Mouse (Mus musculus): Measurements from ENCODE around the gene Pde7b. TPM values are rescaled to one million over a fixed set of nuclear protein-coding genes. Genes with fewer than 3 reads are reported as not detected.

Gene Pde7b
- polyA plus RNA-seq, 1 experiment, result 1.6 TPM

- no peaks in the 10 kb centered on the region for H3K27me3 ChIP-seq (ENCODE audit: control insufficient read depth, insufficient read depth, low read length)
- H3K27ac ChIP-seq (ENCODE audit: control insufficient read depth, insufficient read depth, low read length), result no peak overlapping the region
- no peaks in the 10 kb centered on the region for H3K36me3 ChIP-seq (ENCODE audit: control insufficient read depth, insufficient read depth, low read length)
- no peak for DNase-seq
- TF ChIP-seq POLR2A (IDR thresholded peaks at IDR 0.05; ENCODE audit: control insufficient read depth, extremely low read depth, insufficient read depth, low read length, poor library complexity) (no peak), CTCF (IDR thresholded peaks at IDR 0.05; ENCODE audit: borderline replicate concordance, control insufficient read depth, extremely low read depth, insufficient read depth, low read length, poor library complexity) (no peak)
- no peaks in the 10 kb centered on the region for H3K4me1 ChIP-seq (replicated peaks; ENCODE audit: control insufficient read depth, insufficient read depth, low read length)
- no peak overlapping the region for H3K4me3 ChIP-seq (ENCODE audit: control insufficient read depth, insufficient read depth, low read length)
- WGBS, result 93% methylated on average over 5 of the region's 5 CpGs
These were observed 63.2 kb downstream of the Pde7b start for GRCm38 (mm10) chr10:20661684-20662083.

GRCm38 (mm10) chr10:20659718-20660117 is 65.2 kb downstream of the Pde7b start:
- H3K27ac ChIP-seq (ENCODE audit: control insufficient read depth, insufficient read depth, low read length), result no peak overlapping the region
- 87% methylated on average over 4 of the region's 4 CpGs for WGBS
- no peak for DNase-seq
- H3K36me3 ChIP-seq (ENCODE audit: control insufficient read depth, insufficient read depth, low read length), result no peaks in the 10 kb centered on the region
- no peak for TF ChIP-seq CTCF (IDR thresholded peaks at IDR 0.05; ENCODE audit: borderline replicate concordance, control insufficient read depth, extremely low read depth, insufficient read depth, low read length, poor library complexity)
- no peak for TF ChIP-seq POLR2A (IDR thresholded peaks at IDR 0.05; ENCODE audit: control insufficient read depth, extremely low read depth, insufficient read depth, low read length, poor library complexity)
- no peak overlapping the region for H3K4me3 ChIP-seq (ENCODE audit: control insufficient read depth, insufficient read depth, low read length)
- H3K4me1 ChIP-seq (replicated peaks; ENCODE audit: control insufficient read depth, insufficient read depth, low read length), result no peaks in the 10 kb centered on the region
- H3K27me3 ChIP-seq (ENCODE audit: control insufficient read depth, insufficient read depth, low read length), result no peaks in the 10 kb centered on the region

GRCm38 (mm10) chr10:20659268-20659667 is 65.6 kb downstream of the Pde7b start:
- TF ChIP-seq CTCF (IDR thresholded peaks at IDR 0.05; ENCODE audit: borderline replicate concordance, control insufficient read depth, extremely low read depth, insufficient read depth, low read length, poor library complexity), result no peak
- TF ChIP-seq POLR2A (IDR thresholded peaks at IDR 0.05; ENCODE audit: control insufficient read depth, extremely low read depth, insufficient read depth, low read length, poor library complexity), result no peak
- Histone ChIP-seq H3K4me1 (replicated peaks; ENCODE audit: control insufficient read depth, insufficient read depth, low read length) (no peaks in the 10 kb centered on the region), H3K4me3 (ENCODE audit: control insufficient read depth, insufficient read depth, low read length) (no peak overlapping the region), H3K36me3 (ENCODE audit: control insufficient read depth, insufficient read depth, low read length) (no peaks in the 10 kb centered on the region), H3K27ac (ENCODE audit: control insufficient read depth, insufficient read depth, low read length) (no peak overlapping the region), H3K27me3 (ENCODE audit: control insufficient read depth, insufficient read depth, low read length) (no peaks in the 10 kb centered on the region)
- WGBS, result 95% methylated on average over 7 of the region's 7 CpGs
- DNase-seq, result no peak

- 94% methylated on average over 7 of the region's 7 CpGs for WGBS
- Histone ChIP-seq H3K27me3 (ENCODE audit: control insufficient read depth, insufficient read depth, low read length) (no peaks in the 10 kb centered on the region), H3K4me3 (ENCODE audit: control insufficient read depth, insufficient read depth, low read length) (no peak overlapping the region), H3K4me1 (replicated peaks; ENCODE audit: control insufficient read depth, insufficient read depth, low read length) (no peaks in the 10 kb centered on the region), H3K36me3 (ENCODE audit: control insufficient read depth, insufficient read depth, low read length) (no peaks in the 10 kb centered on the region), H3K27ac (ENCODE audit: control insufficient read depth, insufficient read depth, low read length) (no peak overlapping the region)
- DNase-seq, result no peak
- no peak for TF ChIP-seq POLR2A (IDR thresholded peaks at IDR 0.05; ENCODE audit: control insufficient read depth, extremely low read depth, insufficient read depth, low read length, poor library complexity)
These were observed 66.2 kb downstream of the Pde7b start for GRCm38 (mm10) chr10:20658716-20659115.

- whole genome bisulfite sequencing, result 94% methylated on average over 12 of the region's 12 CpGs
- H3K27me3 ChIP-seq (ENCODE audit: control insufficient read depth, insufficient read depth, low read length), result no peaks in the 10 kb centered on the region
- no peaks in the 10 kb centered on the region for H3K4me1 ChIP-seq (replicated peaks; ENCODE audit: control insufficient read depth, insufficient read depth, low read length)
- no peak for TF ChIP-seq POLR2A (IDR thresholded peaks at IDR 0.05; ENCODE audit: control insufficient read depth, extremely low read depth, insufficient read depth, low read length, poor library complexity)
- no peak for TF ChIP-seq CTCF (IDR thresholded peaks at IDR 0.05; ENCODE audit: borderline replicate concordance, control insufficient read depth, extremely low read depth, insufficient read depth, low read length, poor library complexity)
- no peak for DNase-seq
- no peaks in the 10 kb centered on the region for H3K36me3 ChIP-seq (ENCODE audit: control insufficient read depth, insufficient read depth, low read length)
- no peak overlapping the region for H3K27ac ChIP-seq (ENCODE audit: control insufficient read depth, insufficient read depth, low read length)
- H3K4me3 ChIP-seq (ENCODE audit: control insufficient read depth, insufficient read depth, low read length), result no peak overlapping the region
These were observed 67.4 kb downstream of the Pde7b start for GRCm38 (mm10) chr10:20657316-20658081.

- no peak overlapping the region for H3K4me3 ChIP-seq (ENCODE audit: control insufficient read depth, insufficient read depth, low read length)
- 94% methylated on average over 6 of the region's 6 CpGs for WGBS
- no peak overlapping the region for H3K27ac ChIP-seq (ENCODE audit: control insufficient read depth, insufficient read depth, low read length)
- no peaks in the 10 kb centered on the region for H3K27me3 ChIP-seq (ENCODE audit: control insufficient read depth, insufficient read depth, low read length)
- H3K4me1 ChIP-seq (replicated peaks; ENCODE audit: control insufficient read depth, insufficient read depth, low read length), result no peaks in the 10 kb centered on the region
- TF ChIP-seq CTCF (IDR thresholded peaks at IDR 0.05; ENCODE audit: borderline replicate concordance, control insufficient read depth, extremely low read depth, insufficient read depth, low read length, poor library complexity), result no peak
- no peak for TF ChIP-seq POLR2A (IDR thresholded peaks at IDR 0.05; ENCODE audit: control insufficient read depth, extremely low read depth, insufficient read depth, low read length, poor library complexity)
- no peak for DNase-seq
- no peaks in the 10 kb centered on the region for H3K36me3 ChIP-seq (ENCODE audit: control insufficient read depth, insufficient read depth, low read length)
These were observed 70.3 kb downstream of the Pde7b start for GRCm38 (mm10) chr10:20654590-20654989.

- WGBS, result 92% methylated on average over 6 of the region's 6 CpGs
These were observed 70.7 kb downstream of the Pde7b start for GRCm38 (mm10) chr10:20654187-20654586.

More at GRCm38 (mm10) chr10:20654187-20654586, 70.7 kb downstream of the Pde7b start:
- Histone ChIP-seq H3K27me3 (ENCODE audit: control insufficient read depth, insufficient read depth, low read length) (no peaks in the 10 kb centered on the region), H3K36me3 (ENCODE audit: control insufficient read depth, insufficient read depth, low read length) (no peaks in the 10 kb centered on the region), H3K4me3 (ENCODE audit: control insufficient read depth, insufficient read depth, low read length) (no peak overlapping the region), H3K4me1 (replicated peaks; ENCODE audit: control insufficient read depth, insufficient read depth, low read length) (no peaks in the 10 kb centered on the region), H3K27ac (ENCODE audit: control insufficient read depth, insufficient read depth, low read length) (no peak overlapping the region)
- no peak for DNase-seq
- TF ChIP-seq POLR2A (IDR thresholded peaks at IDR 0.05; ENCODE audit: control insufficient read depth, extremely low read depth, insufficient read depth, low read length, poor library complexity), result no peak
- TF ChIP-seq CTCF (IDR thresholded peaks at IDR 0.05; ENCODE audit: borderline replicate concordance, control insufficient read depth, extremely low read depth, insufficient read depth, low read length, poor library complexity), result no peak

All from thymus, adult 2 months (tissue).